Mouse (Mus musculus) thymus, postnatal 0 days (tissue): ENCODE results near the gene Olfr11. TPM values are rescaled to one million over a fixed set of nuclear protein-coding genes. Genes with fewer than 3 reads are reported as not detected.

Experiments used
- DNase-seq: peaks from one replicate; pipeline ENCODE4 v3.0.0-alpha.2; 2015; ENCODE audit warnings: low spot score
- polyA plus RNA-seq: library from polyadenylated mRNA; unstranded; fragments of >200 nt; fragmentation: Nextera tagmentation; extraction: Ambion mirVana; gene quantifications from 2 replicates; pipeline ENCODE4 v1.2.1, GENCODE M21; 2015

Olfr11 gene
- polyA plus RNA-seq = not detected in 2 replicates

DNA sequence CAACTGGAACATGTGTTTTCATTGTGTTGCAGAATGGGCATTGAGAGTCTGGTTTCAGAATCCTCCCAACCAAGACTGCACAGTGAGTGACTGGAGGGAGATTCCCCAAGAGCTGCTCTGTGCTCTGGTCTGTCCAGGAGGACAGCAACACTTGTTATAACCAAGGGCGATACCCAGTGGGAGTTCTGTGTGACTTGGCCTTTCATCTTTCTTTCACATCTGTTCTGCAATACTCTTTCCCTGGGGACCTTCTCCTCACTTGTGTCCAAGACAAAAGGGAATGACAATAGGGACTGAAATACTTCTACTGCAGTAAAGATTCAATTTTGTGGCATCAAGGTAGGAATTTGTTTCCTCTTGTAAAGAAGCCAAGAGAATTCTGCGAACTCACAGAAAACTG is at the start of gene Olfr11:
Olfr11 (minus strand) TSS at position 101 of the 400 bp plus-strand sequence.
- DNase-seq = no peak

DNA sequence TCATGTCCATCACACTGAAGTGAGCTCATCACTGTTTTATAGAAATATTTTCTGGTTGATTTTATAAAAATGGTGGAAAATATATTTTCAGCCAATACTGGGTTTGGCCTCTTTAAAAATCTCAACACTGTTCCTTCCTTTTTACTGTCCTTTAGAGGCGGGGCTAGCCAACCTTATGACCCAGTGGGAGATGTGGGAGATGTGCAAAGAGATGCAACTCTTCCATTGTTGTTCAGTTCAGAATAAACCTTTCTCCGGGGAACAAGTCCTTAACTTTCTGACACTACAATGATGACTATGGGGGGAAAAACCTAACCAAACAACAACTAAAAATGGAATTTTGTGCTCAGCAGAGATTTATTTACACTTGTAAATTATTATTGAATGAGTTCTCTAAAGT is 35.0 kb upstream of the Olfr11 start, which contains the start of gene Olfr1360:
Olfr1360 (minus strand) TSS at position 101 of the 400 bp plus-strand sequence.
- no peak for DNase-seq

DNA sequence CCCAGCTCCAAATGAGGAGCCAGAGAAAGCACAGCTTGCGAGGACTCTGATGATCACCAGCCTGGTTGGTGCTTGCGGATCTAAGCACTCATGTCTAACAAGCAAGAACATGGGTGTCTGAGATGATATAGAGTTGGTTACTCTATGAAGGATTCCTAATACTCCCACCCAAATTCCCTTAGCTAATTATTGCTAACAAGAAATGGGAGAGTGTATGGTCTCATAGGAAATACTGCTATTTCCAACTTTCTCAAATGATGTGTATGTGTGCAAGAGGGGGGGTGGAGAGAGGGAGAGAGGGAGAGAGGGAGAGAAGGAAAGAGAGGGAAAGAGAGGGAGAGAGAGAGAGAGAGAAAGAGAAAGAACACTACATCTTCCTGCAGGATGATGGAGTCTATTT is 21.0 kb upstream of the Olfr11 start, which contains the start of gene Olfr1361:
Olfr1361 (minus strand) TSS at position 101 of the 400 bp plus-strand sequence.
- DNase-seq = no peak

DNA sequence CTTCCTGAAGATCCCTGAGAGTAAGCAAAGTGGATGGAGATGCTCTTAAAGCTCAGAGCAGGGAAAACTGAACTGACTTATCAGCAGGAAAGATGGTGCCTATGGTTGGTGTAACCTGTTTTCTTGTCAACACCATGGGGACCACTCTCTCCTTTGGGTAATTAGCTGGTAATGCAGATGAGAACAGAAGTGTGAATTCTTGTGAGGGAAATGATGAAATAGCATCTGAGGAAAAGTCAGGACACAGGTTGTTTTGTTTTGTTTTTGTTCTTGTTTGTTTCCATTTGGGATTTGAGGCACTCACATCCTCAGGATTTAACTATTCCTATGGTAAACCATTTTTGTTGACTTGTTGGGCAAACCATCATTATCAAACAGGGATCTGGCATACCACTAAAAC is 28.4 kb downstream of the Olfr11 start, which contains the start of gene Olfr1362:
Olfr1362 (minus strand) TSS at position 101 of the 400 bp plus-strand sequence.
- no peak for DNase-seq

DNA sequence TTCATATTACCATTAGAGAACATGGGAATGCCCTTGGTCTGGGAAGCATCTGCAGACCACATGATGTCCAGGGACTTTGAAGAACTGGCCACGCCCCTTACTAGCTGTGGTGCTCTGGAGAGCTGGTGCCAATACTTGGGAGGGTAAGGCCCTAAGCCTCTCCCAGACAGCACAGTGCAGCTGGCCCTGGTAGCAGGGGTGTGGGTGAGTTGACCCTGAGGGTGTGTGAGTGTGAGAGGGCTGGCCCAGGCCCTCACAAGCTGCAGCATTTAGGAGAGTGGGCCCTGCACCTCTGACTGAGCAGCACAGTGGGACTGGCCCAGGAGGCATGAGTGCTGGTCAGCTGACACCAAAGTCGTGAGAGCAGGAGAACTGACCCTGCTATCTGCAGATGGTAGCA is 50.7 kb downstream of the Olfr11 start:
- no peak for DNase-seq

Other genes starting within 250 kb of the Olfr11 start
- 49.1 and 58.1 TPM in 2 replicates for gene Zkscan3, start 239.8 kb downstream of the Olfr11 start, polyA plus RNA-seq
- gene Pgbd1, start 201.5 kb downstream of the Olfr11 start, polyA plus RNA-seq = 1.4 and 1.5 TPM in 2 replicates
- gene Zscan26, start 188.8 kb downstream of the Olfr11 start, polyA plus RNA-seq = 18.1 and 23.6 TPM in 2 replicates
- 0.82 and 1.3 TPM in 2 replicates for gene Nkapl, start 174.0 kb downstream of the Olfr11 start, polyA plus RNA-seq
- gene Zkscan4, start 163.6 kb downstream of the Olfr11 start, polyA plus RNA-seq = 1.1 and 1.2 TPM in 2 replicates
- not detected in 2 replicates for gene Gm10065, start 163.1 kb downstream of the Olfr11 start, polyA plus RNA-seq
- gene AK157302, start 147.3 kb downstream of the Olfr11 start, polyA plus RNA-seq = 0.22 TPM in 2 replicates
- gene Gm11273, start 141.1 kb downstream of the Olfr11 start, polyA plus RNA-seq = 4.9 and 9.3 TPM in 2 replicates
- 3.2 and 4.4 TPM in 2 replicates for gene Zkscan8, start 111.4 kb downstream of the Olfr11 start, polyA plus RNA-seq
- gene Olfr1366, start 99.7 kb downstream of the Olfr11 start, polyA plus RNA-seq = 0.04 TPM in 1 of 2 replicates, not detected in the other
- not detected in 2 replicates for gene Olfr1535, start 82.6 kb downstream of the Olfr11 start, polyA plus RNA-seq
- gene Olfr1364, start 60.8 kb downstream of the Olfr11 start, polyA plus RNA-seq = not detected in 2 replicates
- not detected in 2 replicates for gene Olfr1362, start 28.5 kb downstream of the Olfr11 start, polyA plus RNA-seq
- not detected in 2 replicates for gene Olfr1361, start 20.9 kb upstream of the Olfr11 start, polyA plus RNA-seq
- not detected in 2 replicates for gene Olfr1360, start 34.9 kb upstream of the Olfr11 start, polyA plus RNA-seq
- not detected in 2 replicates for gene Olfr1359, start 55.6 kb upstream of the Olfr11 start, polyA plus RNA-seq
- 8.9 and 16.3 TPM in 2 replicates for gene Hist1h2bl, start 73.6 kb upstream of the Olfr11 start, polyA plus RNA-seq
- gene Hist1h2ai, start 73.9 kb upstream of the Olfr11 start, polyA plus RNA-seq = 110 and 183 TPM in 2 replicates
- 43.7 and 67.6 TPM in 2 replicates for gene Hist1h3h, start 75.1 kb upstream of the Olfr11 start, polyA plus RNA-seq
- gene Hist1h2bm, start 79.5 kb upstream of the Olfr11 start, polyA plus RNA-seq = 22.0 and 29.1 TPM in 2 replicates
- 1.0 and 1.8 TPM in 2 replicates for gene Hist1h4j, start 92.5 kb upstream of the Olfr11 start, polyA plus RNA-seq
- gene Hist1h4k, start 108.0 kb upstream of the Olfr11 start, polyA plus RNA-seq = 16.8 and 24.8 TPM in 2 replicates
- 162 and 249 TPM in 2 replicates for gene Hist1h2ak, start 111.3 kb upstream of the Olfr11 start, polyA plus RNA-seq
- gene Hist1h2bn, start 111.6 kb upstream of the Olfr11 start, polyA plus RNA-seq = 22.7 and 35.8 TPM in 2 replicates
- 71.7 and 80.7 TPM in 2 replicates for gene Hist1h1b, start 138.1 kb upstream of the Olfr11 start, polyA plus RNA-seq
- gene Hist1h3i, start 140.9 kb upstream of the Olfr11 start, polyA plus RNA-seq = 392 and 414 TPM in 2 replicates
- 32.4 and 51.2 TPM in 2 replicates for gene Hist1h2an, start 144.7 kb upstream of the Olfr11 start, polyA plus RNA-seq
- gene Hist1h2bp, start 144.9 kb upstream of the Olfr11 start, polyA plus RNA-seq = 3.4 and 3.5 TPM in 2 replicates
- gene Hist1h2bq, start 167.7 kb upstream of the Olfr11 start, polyA plus RNA-seq = 63.1 and 89.0 TPM in 2 replicates
- 2.0 TPM in 1 of 2 replicates, not detected in the other for gene Hist1h2ao, start 167.9 kb upstream of the Olfr11 start, polyA plus RNA-seq
- gene Hist1h4m, start 169.2 kb upstream of the Olfr11 start, polyA plus RNA-seq = 1.0 TPM in 1 of 2 replicates, not detected in the other
- 35.0 and 40.5 TPM in 2 replicates for gene Hist1h4n, start 189.7 kb upstream of the Olfr11 start, polyA plus RNA-seq
- gene Hist1h2ap, start 191.0 kb upstream of the Olfr11 start, polyA plus RNA-seq = 10,793 and 11,737 TPM in 2 replicates
- gene Hist1h2br, start 191.2 kb upstream of the Olfr11 start, polyA plus RNA-seq = 64.8 and 86.2 TPM in 2 replicates